Mouse (Mus musculus) G1E (cell line): ENCODE data around the gene Enpp7. TPM values are rescaled to one million over a fixed set of nuclear protein-coding genes. Genes with fewer than 3 reads are reported as not detected.

Experiments used
- ATAC-seq: 2 replicates; pipeline ENCODE4 v1.8.0; 2016; ENCODE audit warnings: mild to moderate bottlenecking; ENCODE audit not compliant: insufficient number of reproducible peaks, poor library complexity, low FRiP score, severe bottlenecking; ENCODE audit errors: extremely low read depth
- DNase-seq: peaks from one replicate; pipeline ENCODE4 v3.0.0; 2012; ENCODE audit warnings: low spot score
- H3K27me3 ChIP-seq: 2 replicates; pipeline ENCODE4 v1.6.1; 2012; ENCODE audit warnings: mild to moderate bottlenecking, low read length, inconsistent platforms; ENCODE audit not compliant: insufficient read depth
- H3K36me3 ChIP-seq: replicated peaks from 2 replicates; pipeline ENCODE3; 2012; ENCODE audit warnings: mild to moderate bottlenecking, inconsistent platforms
- H3K4me1 ChIP-seq: 2 replicates; pipeline ENCODE4 v1.6.1; 2012; ENCODE audit warnings: low read depth, low read length, inconsistent platforms, mixed read lengths; ENCODE audit not compliant: insufficient read depth
- H3K4me3 ChIP-seq: 2 replicates; pipeline ENCODE4 v1.5.1; 2012; ENCODE audit warnings: low read depth, mild to moderate bottlenecking, inconsistent platforms, low read length, moderate library complexity, mixed read lengths
- H3K9me3 ChIP-seq: replicated peaks from 2 replicates; pipeline ENCODE4 v1.6.1; 2012; ENCODE audit warnings: inconsistent platforms
- CTCF ChIP-seq: IDR thresholded peaks from 2 replicates; pipeline ENCODE4 v1.5.1; 2012; ENCODE audit warnings: low read depth, low read length, inconsistent platforms, mixed read lengths
- GATA1 ChIP-seq: IDR thresholded peaks from 2 replicates; pipeline ENCODE4 v1.6.1; 2012; ENCODE audit warnings: borderline replicate concordance, low read length, inconsistent platforms, mixed read lengths
- GATA2 ChIP-seq: IDR thresholded peaks from 2 replicates; pipeline ENCODE4 v1.6.1; 2012; ENCODE audit warnings: low read depth, low read length, inconsistent platforms, borderline replicate concordance
- POLR2AphosphoS5 ChIP-seq: IDR thresholded peaks from 2 replicates; pipeline ENCODE4 v1.6.1; 2012; ENCODE audit warnings: low read depth, low read length, inconsistent platforms; ENCODE audit not compliant: insufficient replicate concordance
- TAL1 ChIP-seq: conservative IDR thresholded peaks from 2 replicates; pipeline ENCODE4 v1.6.1; 2012; ENCODE audit warnings: low read depth, low read length, inconsistent platforms, mixed read lengths
- polyA plus RNA-seq: library from polyadenylated mRNA; stranded (reverse); fragments of >175 nt; gene quantifications from 2 replicates; pipeline ENCODE4 v1.2.3, GENCODE M21; 2012
- total RNA-seq, 2 experiments: library from RNA; stranded (forward) in 1 of 2; stranded (reverse) in 1 of 2; fragments of 200-1000 nt in 1 of 2; fragments of >200 nt in 1 of 2; fragmentation: Nextera tagmentation in 1 of 2; gene quantifications; 2 replicates each; pipeline ENCODE4 v1.2.3; 2014 to 2017

Gene Enpp7
- total and polyA plus RNA-seq, 3 experiments, result not detected

DNA sequence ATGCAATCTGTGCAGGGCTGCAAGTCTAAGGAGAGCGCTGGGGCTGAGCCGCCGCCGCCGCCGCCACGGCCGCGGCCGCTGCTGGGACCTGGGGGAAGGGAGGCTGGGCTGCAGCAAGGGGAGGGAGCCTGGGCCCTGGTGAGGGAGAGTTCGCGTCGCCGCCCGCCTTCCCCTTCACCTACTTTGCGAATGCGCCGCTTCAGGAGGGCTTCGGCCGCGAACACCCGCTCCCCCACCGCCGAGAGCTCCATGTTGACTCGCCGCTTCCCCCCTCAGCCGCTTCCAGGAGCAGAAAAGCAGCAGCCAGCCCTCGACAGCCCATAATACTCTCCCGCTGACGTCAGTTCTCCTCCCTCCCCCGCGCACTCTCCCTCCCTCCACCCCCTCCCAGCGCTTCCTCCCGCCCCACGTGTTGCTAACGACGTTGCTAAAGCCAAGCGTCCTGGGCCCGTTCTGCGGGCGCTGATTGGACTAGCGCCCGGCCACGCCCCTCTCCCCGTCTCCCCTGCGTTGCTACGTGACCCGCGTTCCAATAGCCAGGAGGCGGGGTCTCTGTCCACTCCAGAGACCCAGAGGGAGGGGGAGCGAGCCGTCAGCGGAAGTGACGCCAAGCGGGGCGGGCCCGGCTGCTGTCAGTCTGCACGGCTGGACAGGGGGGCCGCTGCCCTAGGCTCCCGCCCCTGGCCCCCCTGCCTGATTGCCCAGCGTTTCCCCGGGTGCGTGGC, 52.8 kb downstream of the Enpp7 start, which contains the start of gene Cbx8:
Cbx8 (minus strand) TSS at position 370 of the 725 bp plus-strand sequence.
- TF ChIP-seq POLR2AphosphoS5, result no peak
- no peak for TF ChIP-seq CTCF
- no peak for TF ChIP-seq GATA2
- TF ChIP-seq TAL1, result no peak
- no peak for TF ChIP-seq GATA1
- Histone ChIP-seq H3K9me3 (peaks cover 93% of the 10 kb centered on the region), H3K4me3 (peak within 1 kb of the TSS; percentile 27; the same call in 1 of the 2 replicates), H3K4me1 (no peaks in the 10 kb centered on the region), H3K27me3 (peaks cover 2% of the 10 kb centered on the region; the same call in 1 of the 2 replicates), H3K36me3 (no peaks in the 10 kb centered on the region)
- no peak for ATAC-seq
- no peak for DNase-seq

DNA sequence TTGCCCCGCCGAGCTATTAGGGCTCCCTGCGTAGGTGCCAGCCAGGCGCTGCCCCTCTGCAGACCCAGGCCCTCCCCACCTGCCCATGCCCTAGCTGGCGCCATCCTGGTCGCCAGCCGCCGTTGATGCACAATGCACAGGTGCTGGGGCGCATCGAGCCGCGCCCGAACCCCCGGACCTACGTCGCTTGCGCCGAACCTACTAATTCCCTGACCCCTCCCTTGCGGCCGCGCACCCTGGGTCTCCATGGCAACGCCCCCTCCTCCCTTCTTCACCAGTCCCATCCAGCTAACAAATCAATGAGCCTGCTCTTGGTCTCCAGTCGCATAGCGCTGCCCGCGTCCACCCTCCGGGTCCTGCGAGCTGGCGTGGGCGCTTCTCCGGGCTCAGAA, 53.3 kb downstream of the Enpp7 start:
- peaks cover 92% of the 10 kb centered on the region for H3K9me3 ChIP-seq
- H3K27me3 ChIP-seq, result peaks cover 2% of the 10 kb centered on the region; the same call in 1 of the 2 replicates
- ATAC-seq (no peak), DNase-seq (no peak)
- H3K4me3 ChIP-seq, result peak overlapping the region; percentile 27; the same call in 1 of the 2 replicates
- H3K36me3 ChIP-seq, result no peaks in the 10 kb centered on the region
- TF ChIP-seq CTCF (no peak), TAL1 (no peak), GATA1 (no peak), POLR2AphosphoS5 (no peak), GATA2 (no peak)
- no peaks in the 10 kb centered on the region for H3K4me1 ChIP-seq

DNA sequence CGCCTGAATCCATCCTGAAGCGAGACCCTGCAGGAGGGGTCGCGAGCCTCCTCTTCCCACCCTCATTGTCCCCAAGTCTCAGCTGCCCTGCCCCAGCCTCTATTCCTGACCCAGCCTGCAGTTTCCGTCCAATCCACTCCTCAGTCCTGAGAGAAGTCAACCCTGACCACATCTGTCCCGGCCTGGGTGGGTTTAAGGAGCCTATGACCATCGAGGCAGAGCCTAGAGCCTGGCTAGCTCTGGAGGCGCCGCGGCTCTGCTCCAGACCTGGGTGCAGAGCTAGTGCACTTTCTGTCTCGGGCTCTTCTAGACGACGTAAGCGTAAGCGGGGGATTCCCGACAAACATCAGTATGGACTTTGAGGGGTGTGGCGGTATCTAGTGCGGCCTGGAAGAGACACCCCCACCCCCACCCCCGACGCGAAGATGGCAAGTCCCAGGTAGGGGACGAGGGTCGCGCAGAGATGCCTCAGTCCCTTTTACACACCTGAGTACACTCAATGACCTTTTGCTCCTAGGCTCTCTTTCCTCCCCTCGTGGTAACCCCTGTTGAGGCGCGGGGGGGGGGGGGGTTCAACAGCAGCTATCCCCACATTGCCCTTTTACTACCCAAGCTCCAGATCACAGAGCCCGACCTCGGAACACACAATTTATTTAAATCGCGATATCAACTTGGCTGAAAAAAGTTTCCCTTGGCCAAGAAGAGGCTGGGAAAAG, 53.9 kb downstream of the Enpp7 start:
- ATAC-seq (no peak), DNase-seq (no peak)
- peaks cover 2% of the 10 kb centered on the region; the same call in 1 of the 2 replicates for H3K27me3 ChIP-seq
- peak overlapping the region; percentile 27; the same call in 1 of the 2 replicates for H3K4me3 ChIP-seq
- no peaks in the 10 kb centered on the region for H3K4me1 ChIP-seq
- H3K9me3 ChIP-seq, result peaks cover 93% of the 10 kb centered on the region
- TF ChIP-seq CTCF (no peak), POLR2AphosphoS5 (no peak), TAL1 (no peak), GATA1 (no peak), GATA2 (no peak)
- no peaks in the 10 kb centered on the region for H3K36me3 ChIP-seq

Other genes with a start within 250 kb of the Enpp7 start
- not detected in 2 replicates for gene Rbfox3, start 76.6 kb upstream of the Enpp7 start, total RNA-seq (2014; fragmentation: Nextera tagmentation)
- gene Rbfox3, start 76.6 kb upstream of the Enpp7 start, total RNA-seq (2017), result 0.16 TPM in 1 of 2 replicates, not detected in the other
- not detected in 2 replicates for gene Rbfox3, start 76.6 kb upstream of the Enpp7 start, polyA plus RNA-seq
- not detected in 2 replicates for gene Cbx2, start 34.8 kb downstream of the Enpp7 start, total RNA-seq (2014; fragmentation: Nextera tagmentation)
- 0.11 and 0.12 TPM in 2 replicates for gene Cbx2, start 34.8 kb downstream of the Enpp7 start, total RNA-seq (2017)
- gene Cbx2, start 34.8 kb downstream of the Enpp7 start, polyA plus RNA-seq, result not detected in 2 replicates
- gene Cbx8, start 52.8 kb downstream of the Enpp7 start, total RNA-seq (2014; fragmentation: Nextera tagmentation), result not detected in 2 replicates
- gene Cbx8, start 52.8 kb downstream of the Enpp7 start, total RNA-seq (2017), result not detected in 2 replicates
- gene Cbx8, start 52.8 kb downstream of the Enpp7 start, polyA plus RNA-seq, result not detected in 2 replicates
- not detected in 2 replicates for gene Cbx4, start 98.0 kb downstream of the Enpp7 start, total RNA-seq (2014; fragmentation: Nextera tagmentation)
- not detected in 2 replicates for gene Cbx4, start 98.0 kb downstream of the Enpp7 start, total RNA-seq (2017)
- 0.03 and 0.08 TPM in 2 replicates for gene Cbx4, start 98.0 kb downstream of the Enpp7 start, polyA plus RNA-seq
- not detected in 2 replicates for gene Tbc1d16, start 240.3 kb downstream of the Enpp7 start, total RNA-seq (2014; fragmentation: Nextera tagmentation)
- gene Tbc1d16, start 240.3 kb downstream of the Enpp7 start, total RNA-seq (2017), result 0.05 and 0.06 TPM in 2 replicates
- not detected in 2 replicates for gene Tbc1d16, start 240.3 kb downstream of the Enpp7 start, polyA plus RNA-seq
- not detected in 2 replicates for gene Ccdc40, start 240.4 kb downstream of the Enpp7 start, total RNA-seq (2014; fragmentation: Nextera tagmentation)
- gene Ccdc40, start 240.4 kb downstream of the Enpp7 start, total RNA-seq (2017), result 0.05 TPM in 1 of 2 replicates, not detected in the other
- gene Ccdc40, start 240.4 kb downstream of the Enpp7 start, polyA plus RNA-seq, result not detected in 2 replicates